Mouse (Mus musculus): ENCODE measurements around the gene Sugct. TPM values are rescaled to one million over a fixed set of nuclear protein-coding genes. Genes with fewer than 3 reads are reported as not detected.
"Not testable (repeated sequence)": the region's sequence is repeated elsewhere in the genome, so short reads cannot be mapped to it uniquely, and the experiment has no call there.

Gene Sugct
- total and polyA plus RNA-seq, 3 experiments: 1.00 to 1.0 (median 1.0) TPM

DNA sequence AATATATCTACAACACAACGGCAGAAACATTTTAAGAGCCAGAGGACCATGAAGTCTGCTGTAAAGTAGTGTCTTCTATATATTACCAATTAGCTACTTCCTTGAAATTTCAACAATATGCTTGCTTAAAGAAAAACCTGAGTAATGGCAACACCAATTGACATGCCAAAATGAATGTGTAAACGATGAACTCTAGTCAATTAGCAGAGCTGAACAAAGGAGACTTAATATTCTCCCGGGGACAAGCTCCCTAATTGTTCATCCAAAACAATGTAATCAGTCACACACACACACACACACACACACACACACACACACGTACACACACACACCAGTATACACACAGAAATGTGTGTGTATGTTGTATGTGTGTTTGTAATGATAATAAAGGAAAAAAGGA, 160.5 kb downstream of the Sugct start:
- DNase-seq: no peak
- no peak overlapping the region for H3K9ac ChIP-seq (ENCODE audit: low read depth, low read length)
- H3K27me3 ChIP-seq (ENCODE audit: control insufficient read depth, insufficient read depth, low read length): no peaks in the 10 kb centered on the region
- TF ChIP-seq POLR2A (IDR thresholded peaks at IDR 0.05; ENCODE audit: insufficient read depth, low read depth, low read length) (no peak), CTCF (IDR thresholded peaks at IDR 0.05) (no peak), EP300 (IDR thresholded peaks at IDR 0.05; ENCODE audit: insufficient read depth, low read depth, low read length) (no peak)
- no peaks in the 10 kb centered on the region for H3K4me1 ChIP-seq (ENCODE audit: control insufficient read depth, insufficient read depth, low read length)
- H3K79me2 ChIP-seq (replicated peaks; ENCODE audit: control insufficient read depth, insufficient read depth, low read length): no peaks in the 10 kb centered on the region
- no peak overlapping the region for H3K27ac ChIP-seq
- H3K36me3 ChIP-seq (ENCODE audit: control insufficient read depth, insufficient read depth, low read length): no peaks in the 10 kb centered on the region
- intact Hi-C loops (cut with DNase I): no loop called here
- H3K4me3 ChIP-seq: no peak overlapping the region
- WGBS: 33% methylated on average over 4 of the region's 4 CpGs

DNA sequence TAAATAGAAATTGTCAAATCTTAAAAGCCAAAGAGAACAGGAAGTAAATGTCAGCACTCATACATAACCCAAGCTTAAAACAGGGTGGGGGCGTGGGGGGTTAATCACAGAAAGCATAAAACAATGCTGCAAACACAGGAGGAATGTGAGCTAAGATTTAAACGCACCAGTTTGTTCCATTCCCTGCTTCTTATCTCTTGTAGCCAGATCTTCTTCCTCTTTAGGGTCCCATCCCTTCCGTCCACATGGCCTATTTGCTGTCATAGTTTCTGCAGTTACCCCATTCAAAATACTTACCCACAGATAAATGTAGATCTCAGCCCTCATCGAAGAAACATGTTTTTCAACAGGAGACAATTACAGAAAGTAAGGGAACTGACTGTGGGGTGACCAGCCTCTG, 160.9 kb downstream of the Sugct start:
- 27% methylated on average over 4 of the region's 4 CpGs for WGBS
- Histone ChIP-seq H3K9ac (ENCODE audit: low read depth, low read length) (no peak overlapping the region), H3K4me3 (no peak overlapping the region), H3K4me1 (ENCODE audit: control insufficient read depth, insufficient read depth, low read length) (no peaks in the 10 kb centered on the region), H3K27me3 (ENCODE audit: control insufficient read depth, insufficient read depth, low read length) (no peaks in the 10 kb centered on the region), H3K27ac (no peak overlapping the region), H3K79me2 (replicated peaks; ENCODE audit: control insufficient read depth, insufficient read depth, low read length) (no peaks in the 10 kb centered on the region), H3K36me3 (ENCODE audit: control insufficient read depth, insufficient read depth, low read length) (no peaks in the 10 kb centered on the region)
- intact Hi-C loops (cut with DNase I): no loop called here
- no peak for TF ChIP-seq EP300 (IDR thresholded peaks at IDR 0.05; ENCODE audit: insufficient read depth, low read depth, low read length)
- no peak for DNase-seq

DNA sequence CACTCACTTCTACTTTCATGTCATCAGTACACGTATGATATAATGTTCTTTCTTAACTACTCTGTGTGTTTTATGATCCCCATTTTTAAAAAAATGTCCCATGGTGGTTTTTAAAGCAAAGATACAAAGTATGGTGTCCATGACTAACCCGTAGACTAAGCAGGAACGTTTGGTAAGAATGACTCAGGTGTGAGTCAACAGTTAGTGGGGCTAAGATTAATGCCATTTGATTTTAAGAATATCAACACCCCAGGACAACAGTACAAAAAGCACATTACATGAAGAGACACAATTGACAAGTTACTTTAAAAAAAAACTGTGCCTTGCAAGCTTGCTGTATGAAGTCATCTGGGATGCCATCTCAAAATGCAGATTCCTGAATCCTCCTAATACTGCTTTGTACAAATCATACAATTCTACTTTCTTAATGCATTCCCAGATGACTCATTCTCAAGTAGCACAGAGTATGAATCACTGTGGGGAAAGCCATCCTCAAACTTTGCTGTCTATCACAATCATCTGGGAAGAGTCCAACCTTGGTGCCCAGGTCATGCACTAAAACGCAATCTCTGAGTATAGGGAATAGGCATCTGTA, 184.1 kb downstream of the Sugct start:
- no peaks in the 10 kb centered on the region for H3K4me1 ChIP-seq (ENCODE audit: control insufficient read depth, insufficient read depth, low read length)
- no peaks in the 10 kb centered on the region for H3K27me3 ChIP-seq (ENCODE audit: control insufficient read depth, insufficient read depth, low read length)
- WGBS: 60% methylated on average over 4 of the region's 4 CpGs
- H3K79me2 ChIP-seq (replicated peaks; ENCODE audit: control insufficient read depth, insufficient read depth, low read length): no peaks in the 10 kb centered on the region
- H3K9ac ChIP-seq (ENCODE audit: low read depth, low read length): no peak overlapping the region
- H3K27ac ChIP-seq: no peak overlapping the region
- no peak overlapping the region for H3K4me3 ChIP-seq
- no peak for DNase-seq
- no peak for TF ChIP-seq EP300 (IDR thresholded peaks at IDR 0.05; ENCODE audit: insufficient read depth, low read depth, low read length)
- no peak for TF ChIP-seq CTCF (IDR thresholded peaks at IDR 0.05)
- TF ChIP-seq POLR2A (IDR thresholded peaks at IDR 0.05; ENCODE audit: insufficient read depth, low read depth, low read length): no peak
- H3K36me3 ChIP-seq (ENCODE audit: control insufficient read depth, insufficient read depth, low read length): no peaks in the 10 kb centered on the region
- intact Hi-C loops (cut with DNase I): no loop called here

DNA sequence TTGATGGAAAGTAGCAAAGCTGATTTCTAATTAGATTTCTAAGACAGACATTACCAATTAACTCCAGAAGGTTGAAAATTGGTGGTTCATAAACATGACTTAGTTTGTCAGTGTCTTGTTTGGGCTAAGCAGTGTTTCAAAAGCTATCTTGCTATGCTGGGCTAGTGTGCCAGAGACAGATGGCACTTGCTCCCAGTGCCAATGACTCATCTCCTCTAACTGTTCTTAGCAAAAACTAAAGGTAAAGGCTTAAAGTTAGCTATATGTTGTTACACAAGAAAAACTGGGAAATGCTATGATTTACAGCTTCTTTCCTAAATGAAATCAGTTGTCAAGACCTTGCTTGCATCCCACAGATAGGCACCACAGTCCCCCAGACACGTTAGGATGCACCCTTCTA, 200.4 kb downstream of the Sugct start:
- Histone ChIP-seq H3K27ac (no peak overlapping the region), H3K36me3 (ENCODE audit: control insufficient read depth, insufficient read depth, low read length) (no peaks in the 10 kb centered on the region), H3K27me3 (ENCODE audit: control insufficient read depth, insufficient read depth, low read length) (no peaks in the 10 kb centered on the region), H3K9ac (ENCODE audit: low read depth, low read length) (no peak overlapping the region), H3K4me3 (no peak overlapping the region), H3K4me1 (ENCODE audit: control insufficient read depth, insufficient read depth, low read length) (no peaks in the 10 kb centered on the region), H3K79me2 (replicated peaks; ENCODE audit: control insufficient read depth, insufficient read depth, low read length) (no peaks in the 10 kb centered on the region)
- WGBS: 51% methylated on average over 1 of the region's 1 CpGs
- no peak for TF ChIP-seq CTCF (IDR thresholded peaks at IDR 0.05)
- TF ChIP-seq EP300 (IDR thresholded peaks at IDR 0.05; ENCODE audit: insufficient read depth, low read depth, low read length): no peak
- no peak for TF ChIP-seq POLR2A (IDR thresholded peaks at IDR 0.05; ENCODE audit: insufficient read depth, low read depth, low read length)
- no peak for DNase-seq
- intact Hi-C loops (cut with DNase I): no loop called here

DNA sequence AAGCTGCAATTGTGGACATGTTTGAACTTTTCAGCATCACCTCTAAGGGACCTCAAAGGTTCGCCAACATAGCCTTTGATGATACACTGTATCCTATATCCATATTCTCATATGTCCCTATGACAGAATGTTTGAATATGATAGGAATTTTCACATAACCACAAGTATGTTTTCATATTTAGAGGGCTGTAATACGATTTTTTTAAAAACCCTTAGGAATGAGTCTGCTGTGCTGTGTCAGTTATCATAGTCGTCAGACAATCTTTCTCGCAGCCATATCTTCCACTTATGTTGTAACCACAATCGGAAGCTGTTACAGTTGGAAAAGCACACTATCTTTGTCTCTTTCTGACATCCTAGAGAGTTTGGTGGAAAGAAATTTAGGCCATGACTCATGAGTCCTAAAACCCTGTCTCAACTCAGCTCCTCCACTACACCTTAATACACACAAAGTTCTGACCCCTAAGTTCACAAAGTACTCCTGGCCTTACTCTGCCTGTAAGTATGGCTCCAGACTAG, 201.2 kb downstream of the Sugct start:
- Histone ChIP-seq H3K4me3 (no peak overlapping the region), H3K79me2 (replicated peaks; ENCODE audit: control insufficient read depth, insufficient read depth, low read length) (no peaks in the 10 kb centered on the region), H3K27me3 (ENCODE audit: control insufficient read depth, insufficient read depth, low read length) (no peaks in the 10 kb centered on the region), H3K4me1 (ENCODE audit: control insufficient read depth, insufficient read depth, low read length) (no peaks in the 10 kb centered on the region), H3K9ac (ENCODE audit: low read depth, low read length) (no peak overlapping the region), H3K36me3 (ENCODE audit: control insufficient read depth, insufficient read depth, low read length) (no peaks in the 10 kb centered on the region), H3K27ac (no peak overlapping the region)
- TF ChIP-seq EP300 (IDR thresholded peaks at IDR 0.05; ENCODE audit: insufficient read depth, low read depth, low read length): no peak
- no peak for TF ChIP-seq POLR2A (IDR thresholded peaks at IDR 0.05; ENCODE audit: insufficient read depth, low read depth, low read length)
- no peak for TF ChIP-seq CTCF (IDR thresholded peaks at IDR 0.05)
- no peak for DNase-seq
- intact Hi-C loops (cut with DNase I): no loop called here
- 59% methylated on average over 5 of the region's 5 CpGs for WGBS

DNA sequence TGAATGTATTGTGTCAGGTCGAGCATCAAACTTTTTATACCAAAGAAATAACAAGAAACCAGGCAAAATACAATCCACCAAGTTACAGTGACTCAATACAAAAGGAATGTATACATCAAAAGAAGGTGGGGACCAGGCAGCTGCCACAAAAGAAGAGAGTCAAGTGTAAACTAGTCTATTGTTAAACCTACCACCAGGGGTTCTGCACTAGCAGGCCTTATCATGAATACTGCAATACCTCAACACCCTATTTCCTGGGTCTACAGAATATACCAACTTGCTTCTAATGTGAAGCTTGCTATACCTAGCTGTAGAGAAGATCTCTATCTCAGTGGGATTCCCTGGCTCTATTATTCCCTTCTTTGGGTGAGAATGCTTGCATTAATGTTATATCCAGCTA, 237.4 kb downstream of the Sugct start:
- H3K36me3 ChIP-seq (ENCODE audit: control insufficient read depth, insufficient read depth, low read length); H3K27me3 ChIP-seq (ENCODE audit: control insufficient read depth, insufficient read depth, low read length); H3K79me2 ChIP-seq (replicated peaks; ENCODE audit: control insufficient read depth, insufficient read depth, low read length); H3K4me3 ChIP-seq; H3K4me1 ChIP-seq (ENCODE audit: control insufficient read depth, insufficient read depth, low read length); DNase-seq; H3K9ac ChIP-seq (ENCODE audit: low read depth, low read length); intact Hi-C loops (cut with DNase I); H3K27ac ChIP-seq: not testable (repeated sequence)
- 45% methylated on average over 1 of the region's 1 CpGs for WGBS
